Mouse (Mus musculus) midbrain, embryonic 11.5 days (tissue): Measurements from ENCODE around the gene Tsc22d1. TPM values are rescaled to one million over a fixed set of nuclear protein-coding genes. Genes with fewer than 3 reads are reported as not detected.

Source experiments
- ATAC-seq: fragments of 200-750 bp; cut with Nextera tagmentation; 2 replicates; pipeline ENCODE4 v1.8.0; 2017; ENCODE audit warnings: moderate TSS enrichment, moderate library complexity; ENCODE audit not compliant: low FRiP score
- DNase-seq: peaks from one replicate; pipeline ENCODE4 v3.0.0; 2015; ENCODE audit warnings: low spot score; ENCODE audit errors: missing footprints
- H3K27ac ChIP-seq: fragments of 300-500 bp; sonication (generic); 2 replicates; pipeline ENCODE4 v1.5.1; 2014; ENCODE audit warnings: low read depth, low read length
- H3K27me3 ChIP-seq: fragments of 300-500 bp; sonication (generic); 2 replicates; pipeline ENCODE4 v1.6.1; 2014; ENCODE audit warnings: mild to moderate bottlenecking, low read length, moderate library complexity, mixed read lengths; ENCODE audit not compliant: control insufficient read depth, insufficient read depth
- H3K36me3 ChIP-seq: fragments of 300-500 bp; sonication (generic); 2 replicates; pipeline ENCODE4 v1.6.1; 2014; ENCODE audit warnings: mild to moderate bottlenecking, low read length, moderate library complexity, mixed read lengths; ENCODE audit not compliant: control insufficient read depth, insufficient read depth
- H3K4me1 ChIP-seq: fragments of 300-500 bp; sonication (generic); 2 replicates; pipeline ENCODE4 v1.6.1; 2014; ENCODE audit warnings: low read length; ENCODE audit not compliant: control insufficient read depth, insufficient read depth
- H3K4me2 ChIP-seq: fragments of 300-500 bp; sonication (generic); 2 replicates; pipeline ENCODE4 v1.6.1; 2014; ENCODE audit warnings: mild to moderate bottlenecking, moderate library complexity
- H3K4me3 ChIP-seq: fragments of 300-500 bp; sonication (generic); 2 replicates; pipeline ENCODE4 v1.5.1; 2014; ENCODE audit warnings: low read depth, low read length
- H3K9ac ChIP-seq: fragments of 300-500 bp; sonication (generic); 2 replicates; pipeline ENCODE4 v1.6.1; 2014; ENCODE audit warnings: low read length
- H3K9me3 ChIP-seq: fragments of 300-500 bp; sonication (generic); 2 replicates; pipeline ENCODE4 v1.6.1; 2016; ENCODE audit warnings: low read length; ENCODE audit not compliant: control insufficient read depth
- WGBS: fragments of 180-500 bp; shearing (Covaris S2); extraction: QIAGEN DNeasy Blood & Tissue Kit; methylation state at CpG from one replicate; pipeline ENCODE4 v1.1.7; 2014; 5-methylcytosine and 5-hydroxymethylcytosine counted together
- polyA plus RNA-seq: library from polyadenylated mRNA; unstranded; fragments of >200 nt; fragmentation: Nextera tagmentation; extraction: Ambion mirVana; gene quantifications from 2 replicates; pipeline ENCODE4 v1.2.1, GENCODE M21; 2014

Gene Tsc22d1
- 494 and 495 TPM in 2 replicates for polyA plus RNA-seq

DNA sequence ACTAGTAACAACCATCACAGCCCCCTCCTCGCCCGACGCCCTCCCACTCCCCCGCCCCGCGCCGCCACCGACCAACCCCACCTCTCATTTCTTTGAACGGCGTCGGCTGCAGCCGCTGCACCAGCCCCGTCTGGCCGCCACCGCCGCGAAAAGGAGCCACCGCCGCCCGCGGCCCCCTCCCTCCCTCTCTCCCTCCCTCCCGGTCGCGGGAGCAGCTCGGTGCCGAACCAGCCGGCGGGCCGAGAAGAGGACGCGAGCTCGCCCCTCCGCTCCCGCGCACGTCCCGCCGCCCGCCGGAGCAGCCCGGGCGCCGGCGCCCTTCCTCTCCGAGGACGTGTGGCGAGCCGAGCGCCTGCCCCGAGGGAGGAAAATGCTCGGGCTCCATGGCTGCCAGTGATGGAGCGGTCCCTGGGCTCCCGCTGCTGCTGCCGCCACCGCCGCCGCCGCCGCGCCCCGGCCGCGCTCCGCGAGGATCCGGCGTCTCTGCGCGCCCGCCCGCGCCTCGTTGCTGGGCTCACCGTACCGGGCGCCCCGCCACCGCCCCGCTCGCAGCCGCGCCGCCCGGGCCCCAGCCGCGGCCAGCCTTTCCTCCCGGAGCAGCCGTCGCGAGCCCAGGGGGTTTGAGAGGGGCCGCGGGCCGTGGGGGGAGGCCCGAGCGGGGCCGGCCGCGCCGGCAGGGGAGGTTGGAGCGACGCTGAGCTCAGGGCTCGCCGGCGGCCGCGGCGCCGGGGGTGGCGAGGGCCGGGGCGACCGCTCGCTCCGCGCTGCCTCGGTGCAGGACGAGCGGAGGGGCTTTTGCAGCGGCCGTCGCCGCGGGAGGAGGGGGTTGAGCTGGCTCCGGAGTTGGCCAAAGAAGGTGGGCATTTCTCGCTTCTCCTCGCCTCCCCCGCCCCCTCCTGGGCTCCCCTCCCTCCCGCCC, at the start of gene Tsc22d1:
TSS of gene Tsc22d1 (plus strand) at position 100 of the 919 bp plus-strand sequence.
- no peaks in the 10 kb centered on the region for H3K27me3 ChIP-seq
- H3K9me3 ChIP-seq, result no peaks in the 10 kb centered on the region
- H3K4me2 ChIP-seq, result peak within 1 kb of the TSS; percentile 87
- peak within 1 kb of the TSS; percentile 99 for H3K4me3 ChIP-seq
- peak within 1 kb of the TSS; percentile 100 for H3K27ac ChIP-seq
- peak within 1 kb of the TSS; percentile 99 for H3K9ac ChIP-seq
- H3K4me1 ChIP-seq, result peaks cover 33% of the 10 kb centered on the region
- ATAC-seq (peak; percentile 19; the same call in 1 of the 2 replicates), DNase-seq (peak; percentile 92)
- H3K36me3 ChIP-seq, result peaks cover 19% of the 10 kb centered on the region
- WGBS, result under 1% methylated on average over 88 of the region's 128 CpGs

DNA sequence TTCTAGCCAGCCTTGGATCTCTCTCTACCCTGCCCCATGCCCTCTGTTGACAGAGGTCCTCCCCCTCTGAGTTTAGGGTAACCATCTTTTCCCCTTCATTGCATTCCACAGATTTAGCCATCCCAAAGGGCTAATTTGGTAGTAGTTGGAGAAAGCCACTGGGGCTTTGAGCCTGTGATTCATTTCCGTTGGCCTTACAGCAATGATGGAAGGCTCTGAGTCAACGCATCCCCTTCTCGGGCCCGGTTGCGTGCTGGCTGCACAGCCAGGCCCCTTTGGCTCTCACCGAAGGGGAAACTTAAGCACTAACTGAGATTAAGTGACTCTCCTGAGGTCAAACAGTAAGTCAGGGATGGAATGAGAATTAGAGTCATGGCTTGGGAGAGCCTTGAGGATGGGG, 41.1 kb upstream of the Tsc22d1 start:
- ATAC-seq, result no peak
- Histone ChIP-seq H3K4me2 (no peak overlapping the region), H3K4me3 (no peak overlapping the region)

DNA sequence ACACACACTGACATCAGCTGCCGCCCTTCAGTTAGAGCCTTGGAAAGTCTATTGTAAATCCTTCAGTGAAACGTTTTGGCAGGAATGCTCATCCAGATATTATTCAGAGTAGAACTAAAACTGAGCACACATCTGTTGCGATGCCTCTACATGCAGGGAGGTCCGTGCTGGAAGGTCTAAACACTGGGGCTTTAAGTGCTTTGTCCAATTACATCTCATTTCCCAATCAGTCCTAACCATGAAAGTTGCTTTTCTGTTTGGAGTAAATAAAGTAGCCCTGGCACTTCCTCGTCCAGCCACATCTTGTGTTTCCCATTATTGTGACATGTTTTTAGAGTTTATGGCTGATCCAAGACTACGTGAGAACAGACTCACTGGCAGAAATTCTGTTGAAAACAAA, 40.2 kb upstream of the Tsc22d1 start:
- Histone ChIP-seq H3K4me1 (no peaks in the 10 kb centered on the region), H3K36me3 (no peaks in the 10 kb centered on the region), H3K27ac (no peak overlapping the region), H3K27me3 (no peaks in the 10 kb centered on the region), H3K4me3 (no peak overlapping the region), H3K9ac (no peak overlapping the region), H3K4me2 (no peak overlapping the region), H3K9me3 (no peaks in the 10 kb centered on the region)
- no peak for DNase-seq
- WGBS, result 89% methylated on average over 6 of the region's 6 CpGs
- ATAC-seq, result no peak

More for the DNA sequence above, 41.1 kb upstream of the Tsc22d1 start:
- Histone ChIP-seq H3K9ac (no peak overlapping the region), H3K9me3 (no peaks in the 10 kb centered on the region), H3K4me1 (no peaks in the 10 kb centered on the region), H3K27me3 (no peaks in the 10 kb centered on the region), H3K36me3 (no peaks in the 10 kb centered on the region), H3K27ac (no peak overlapping the region)
- 94% methylated on average over 6 of the region's 6 CpGs for WGBS
- DNase-seq, result no peak

DNA sequence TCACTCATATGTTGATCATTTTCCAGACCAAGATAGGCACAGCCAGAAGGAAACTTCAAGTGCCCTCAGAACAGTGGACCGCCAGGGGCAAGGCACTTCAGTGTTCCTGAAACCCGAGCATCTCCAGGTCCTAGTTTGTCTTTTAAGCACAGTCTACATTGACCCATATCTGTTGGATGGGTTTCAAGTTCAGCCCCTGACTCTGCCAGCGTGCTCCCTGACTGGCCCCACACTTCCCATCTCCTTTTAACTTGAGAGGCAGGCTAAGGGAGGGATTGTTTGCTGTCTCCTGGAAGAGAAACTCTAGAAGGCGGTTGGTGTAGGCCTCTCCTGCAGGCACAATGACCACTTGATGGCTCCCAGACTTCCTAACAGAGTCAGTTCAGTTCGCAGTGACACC, 38.2 kb upstream of the Tsc22d1 start:
- DNase-seq, result no peak
- no peak overlapping the region for H3K9ac ChIP-seq
- no peak overlapping the region for H3K27ac ChIP-seq
- H3K4me1 ChIP-seq, result no peaks in the 10 kb centered on the region
- no peak overlapping the region for H3K4me3 ChIP-seq
- no peak overlapping the region for H3K4me2 ChIP-seq
- no peaks in the 10 kb centered on the region for H3K27me3 ChIP-seq
- no peaks in the 10 kb centered on the region for H3K9me3 ChIP-seq
- WGBS, result 85% methylated on average over 5 of the region's 5 CpGs
- no peaks in the 10 kb centered on the region for H3K36me3 ChIP-seq
- ATAC-seq, result no peak

DNA sequence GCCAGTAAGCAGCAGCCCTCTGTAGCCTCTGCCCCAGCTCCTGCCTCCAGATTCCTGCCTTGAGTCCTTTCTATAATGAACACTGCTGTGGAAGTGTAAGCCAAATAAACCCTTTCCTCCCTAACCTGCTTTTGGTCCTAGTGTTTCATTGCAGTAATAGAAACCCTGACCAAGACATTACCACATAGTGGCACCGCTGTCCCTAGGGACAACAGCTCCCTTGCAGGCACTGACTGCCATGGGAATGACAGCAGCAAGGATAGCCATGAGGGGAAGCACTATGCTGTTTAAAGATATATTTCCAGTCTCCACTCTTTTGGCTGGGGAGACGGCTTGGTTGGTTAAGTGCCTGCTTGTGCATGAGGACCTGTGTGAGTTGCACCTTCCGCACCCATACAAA, 35.4 kb upstream of the Tsc22d1 start:
- Histone ChIP-seq H3K4me3 (no peak overlapping the region), H3K9ac (no peak overlapping the region), H3K9me3 (no peaks in the 10 kb centered on the region), H3K36me3 (no peaks in the 10 kb centered on the region), H3K4me1 (no peaks in the 10 kb centered on the region), H3K4me2 (no peak overlapping the region), H3K27ac (no peak overlapping the region), H3K27me3 (no peaks in the 10 kb centered on the region)
- DNase-seq (no peak), ATAC-seq (no peak)
- 86% methylated on average over 3 of the region's 3 CpGs for WGBS

DNA sequence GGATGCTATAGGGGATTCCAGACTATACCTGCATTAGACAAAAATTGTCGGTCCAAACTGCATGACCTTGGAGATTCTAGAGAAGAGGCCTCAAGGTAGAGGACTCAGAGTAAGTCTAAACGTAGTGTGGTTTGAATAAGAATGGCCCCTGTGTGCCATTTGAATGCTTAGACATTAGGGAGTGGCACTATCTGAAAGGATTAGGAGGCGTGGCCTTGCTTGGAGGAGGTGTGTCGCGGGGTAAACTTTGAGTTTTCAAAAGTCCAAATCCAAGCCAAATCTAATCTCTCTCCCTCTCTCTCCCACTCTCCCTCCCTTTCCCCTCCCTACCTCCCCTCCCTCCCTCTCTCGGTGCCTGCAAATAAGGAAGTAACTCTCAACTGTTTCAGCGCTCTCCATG, 26.7 kb upstream of the Tsc22d1 start:
- Histone ChIP-seq H3K9me3 (peaks cover 3% of the 10 kb centered on the region; the same call in 1 of the 2 replicates), H3K4me3 (no peak overlapping the region), H3K9ac (no peak overlapping the region), H3K36me3 (no peaks in the 10 kb centered on the region), H3K27ac (no peak overlapping the region), H3K4me1 (no peaks in the 10 kb centered on the region), H3K4me2 (no peak overlapping the region), H3K27me3 (no peaks in the 10 kb centered on the region)
- 67% methylated on average over 7 of the region's 7 CpGs for WGBS
- ATAC-seq (no peak), DNase-seq (no peak)

DNA sequence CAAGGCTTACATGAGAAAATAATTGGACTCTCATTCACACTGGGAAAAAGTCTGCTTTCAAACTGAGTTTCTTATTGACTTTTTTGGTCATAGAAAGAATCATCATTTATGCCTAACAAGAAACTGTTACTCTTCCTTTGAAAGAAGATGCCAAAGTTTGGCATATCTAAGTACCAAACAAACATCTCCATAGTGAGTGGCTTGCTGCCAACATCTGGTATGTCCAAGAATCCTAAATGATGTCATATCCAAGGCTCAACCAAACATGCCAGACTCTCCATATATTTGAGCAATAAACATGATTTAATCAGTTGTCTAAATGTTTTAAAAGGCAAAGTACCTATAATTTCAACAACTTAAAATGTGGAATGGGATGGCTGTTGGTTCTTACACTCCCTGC, 16.5 kb upstream of the Tsc22d1 start:
- Histone ChIP-seq H3K4me1 (no peaks in the 10 kb centered on the region), H3K27ac (no peak overlapping the region), H3K4me3 (no peak overlapping the region), H3K9me3 (no peaks in the 10 kb centered on the region), H3K36me3 (no peaks in the 10 kb centered on the region), H3K4me2 (no peak overlapping the region), H3K27me3 (no peaks in the 10 kb centered on the region), H3K9ac (no peak overlapping the region)
- DNase-seq (no peak), ATAC-seq (no peak)

DNA sequence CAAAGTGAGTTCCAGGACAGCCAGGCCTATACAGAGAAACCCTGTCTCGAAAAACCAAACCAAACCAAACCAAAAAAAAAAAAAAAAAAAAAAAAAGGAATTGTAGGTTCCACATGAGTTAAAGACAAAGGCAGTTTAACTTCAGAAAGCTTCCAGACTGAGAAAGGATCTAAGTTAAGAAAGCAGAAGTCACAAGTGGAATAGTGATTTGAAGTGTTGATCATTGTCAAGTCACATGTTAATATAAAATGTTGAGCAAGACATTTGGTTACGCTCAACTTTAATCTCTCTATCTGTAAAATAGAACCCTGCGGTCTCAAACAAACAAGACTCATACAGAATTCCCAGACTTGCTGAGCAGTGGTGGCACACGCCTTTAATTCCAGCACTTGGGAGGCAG, 12.2 kb upstream of the Tsc22d1 start:
- WGBS, result 93% methylated on average over 4 of the region's 4 CpGs
- ATAC-seq, result no peak
- no peaks in the 10 kb centered on the region for H3K36me3 ChIP-seq

DNA sequence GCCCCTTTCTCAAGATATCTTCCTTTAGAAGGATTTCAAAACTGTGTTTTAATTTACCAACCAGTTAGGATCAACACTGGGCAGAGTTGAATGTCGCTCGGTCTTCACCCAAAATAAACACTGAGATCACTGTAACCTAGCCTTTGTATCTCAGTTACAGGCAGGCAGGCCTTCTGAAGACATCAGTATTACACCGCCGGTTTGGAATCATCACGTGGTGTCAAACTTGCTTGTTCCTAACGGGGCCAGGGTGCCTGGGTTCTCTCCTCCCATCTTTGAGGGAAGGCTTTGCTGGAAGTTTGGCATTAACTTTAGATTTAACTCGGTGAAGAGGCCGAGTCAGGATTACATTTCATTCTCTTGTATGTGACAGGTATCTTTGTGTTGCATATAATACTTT, 5.7 kb upstream of the Tsc22d1 start:
- H3K27me3 ChIP-seq, result no peaks in the 10 kb centered on the region

More for the DNA sequence above, 12.2 kb upstream of the Tsc22d1 start:
- H3K27ac ChIP-seq, result no peak overlapping the region
- no peaks in the 10 kb centered on the region for H3K9me3 ChIP-seq
- DNase-seq, result no peak
- no peak overlapping the region for H3K4me2 ChIP-seq
- no peak overlapping the region for H3K4me3 ChIP-seq
- no peak overlapping the region for H3K9ac ChIP-seq
- H3K4me1 ChIP-seq, result no peaks in the 10 kb centered on the region
- no peaks in the 10 kb centered on the region for H3K27me3 ChIP-seq

More for the DNA sequence above, 5.7 kb upstream of the Tsc22d1 start:
- ATAC-seq (no peak), DNase-seq (no peak)
- no peaks in the 10 kb centered on the region for H3K4me1 ChIP-seq
- WGBS, result 67% methylated on average over 8 of the region's 8 CpGs
- H3K9me3 ChIP-seq, result no peaks in the 10 kb centered on the region
- H3K9ac ChIP-seq, result no peak overlapping the region
- no peak overlapping the region for H3K4me2 ChIP-seq
- no peak overlapping the region for H3K27ac ChIP-seq
- no peak overlapping the region for H3K4me3 ChIP-seq
- H3K36me3 ChIP-seq, result no peaks in the 10 kb centered on the region
